Comparison of ENCODE assay signal across 11 mouse cellular contexts in genomic region chr19:38258651-38259065, GRCm38 (mm10). TPM values are rescaled to one million over a fixed set of nuclear protein-coding genes. Genes with fewer than 3 reads are reported as not detected.
A peak's percentile ranks its signal among the peaks of the same experiment; 100 is the strongest.
DNase-seq lines count a peak whose midpoint lies in the region; ATAC-seq and TF ChIP-seq lines count a peak whose summit lies in the region.
"Had no signal": no experiment of that assay in that cellular context is flagged by ENCODE, and none has a peak within 500 bp of the region (broad histone marks: within the 10 kb centered on the region; RNA-seq: fewer than 3 reads in every experiment).

No protein-coding gene starts in this region.

- no peak overlapping the region for H3K4me2 ChIP-seq in hindbrain, embryonic 15.5 days
- H3K4me2 ChIP-seq in hindbrain, embryonic 11.5 days (replicated peaks; ENCODE audit: low read depth, low read length), result no peak overlapping the region
- H3K4me2 ChIP-seq: midbrain, embryonic 12.5 days had no signal

- no peak for TF ChIP-seq CTCF in cerebellum, adult 2 months (IDR thresholded peaks at IDR 0.05; ENCODE audit: borderline replicate concordance, insufficient read depth, low read depth, low read length)

- no peaks in the 10 kb centered on the region for H3K27me3 ChIP-seq in hindbrain, embryonic 15.5 days
- H3K27me3 ChIP-seq in hindbrain, embryonic 11.5 days (ENCODE audit: control insufficient read depth, insufficient read depth, low read length), result no peaks in the 10 kb centered on the region
- no peaks in the 10 kb centered on the region for H3K27me3 ChIP-seq in cerebellum, adult 2 months (ENCODE audit: control insufficient read depth, insufficient read depth, low read length)

- intact Hi-C loops in left cerebral cortex, postnatal 36 days (cut with DNase I), result loop anchor here (5.0 kb wide), 1 partner anchor 94 kb away; no protein-coding TSS in a partner anchor

- DNase-seq in hindbrain, embryonic 11.5 days (ENCODE audit: low spot score), result no peak
- no peak for DNase-seq in ES-E14 (ENCODE audit: low read depth, low spot score)
- peak; percentile 70 to 72 for DNase-seq in cerebellum, adult 2 months
- DNase-seq in left cerebral cortex, postnatal 36 days (ENCODE audit: low spot score in 2 of 2), result peak; percentile 52 to 72
- no peak for DNase-seq in spleen, postnatal 10 days (ENCODE audit: low spot score in 2 of 2)
- DNase-seq in yolk sac, embryonic 10.5 days (ENCODE audit: low spot score), result no peak
- DNase-seq in spleen, adult 12 weeks (ENCODE audit: low spot score), result no peak
- DNase-seq: heart, postnatal 14 days had no signal

- in situ Hi-C loops in ES-E14 (cut with MboI; ENCODE audit: low sequenced_read_pairs in 2 of 2, unreplicated experiment in 2 of 2), result no loop called here

- peaks cover 12% of the 10 kb centered on the region for H3K4me1 ChIP-seq in hindbrain, embryonic 15.5 days (replicated peaks)
- H3K4me1 ChIP-seq in hindbrain, embryonic 11.5 days (replicated peaks; ENCODE audit: control insufficient read depth, insufficient read depth, low read length), result no peaks in the 10 kb centered on the region
- peaks cover 2 to 3% of the 10 kb centered on the region in 2 experiments; a peak in 1 of 4 replicates for H3K4me1 ChIP-seq in ES-E14 (ENCODE audit: control insufficient read depth in 2 of 2, insufficient read depth in 2 of 2, low read length in 2 of 2, poor library complexity in 1 of 2)
- H3K4me1 ChIP-seq in cerebellum, adult 2 months (ENCODE audit: control insufficient read depth, insufficient read depth, low read length), result peaks cover 10% of the 10 kb centered on the region; the same call in 1 of the 2 replicates

- TF ChIP-seq POLR2A in cerebellum, adult 2 months (IDR thresholded peaks at IDR 0.05; ENCODE audit: borderline replicate concordance, insufficient read depth, low read length), result peak; percentile 11; the same call in 1 of the 2 replicates

- no peak overlapping the region for H3K9ac ChIP-seq in hindbrain, embryonic 15.5 days
- H3K9ac ChIP-seq in hindbrain, embryonic 11.5 days (ENCODE audit: low read depth, low read length), result no peak overlapping the region
- no peak overlapping the region for H3K9ac ChIP-seq in ES-E14 (ENCODE audit: insufficient read depth, low read depth, low read length, poor library complexity, severe bottlenecking)
- H3K9ac ChIP-seq: midbrain, embryonic 12.5 days had no signal

- ATAC-seq in hindbrain, embryonic 15.5 days (ENCODE audit: low FRiP score, low read depth), result peak; percentile 66
- ATAC-seq in hindbrain, embryonic 11.5 days (ENCODE audit: low FRiP score), result no peak

- no peaks in the 10 kb centered on the region for H3K36me3 ChIP-seq in hindbrain, embryonic 15.5 days
- H3K36me3 ChIP-seq in hindbrain, embryonic 11.5 days (ENCODE audit: control insufficient read depth, insufficient read depth, low read length), result no peaks in the 10 kb centered on the region
- H3K36me3 ChIP-seq in ES-E14 (ENCODE audit: control insufficient read depth, insufficient read depth, low read length, poor library complexity, severe bottlenecking), result no peaks in the 10 kb centered on the region
- H3K36me3 ChIP-seq: G1E; midbrain, embryonic 12.5 days had no signal

- no peak overlapping the region for H3K4me3 ChIP-seq in hindbrain, embryonic 15.5 days
- H3K4me3 ChIP-seq in hindbrain, embryonic 11.5 days (ENCODE audit: low read depth, low read length), result no peak overlapping the region
- no peak overlapping the region for H3K4me3 ChIP-seq in ES-E14 (ENCODE audit: insufficient read depth in 1 of 2, low read depth in 1 of 2, low read length in 2 of 2, poor library complexity in 1 of 2, severe bottlenecking in 1 of 2)
- peak overlapping the region; percentile 54 for H3K4me3 ChIP-seq in cerebellum, adult 2 months (replicated peaks; ENCODE audit: insufficient read depth, low read depth, low read length)
- H3K4me3 ChIP-seq: midbrain, embryonic 12.5 days had no signal

- no peaks in the 10 kb centered on the region for H3K9me3 ChIP-seq in hindbrain, embryonic 15.5 days
- H3K9me3 ChIP-seq in hindbrain, embryonic 11.5 days (ENCODE audit: control insufficient read depth, low read length), result no peaks in the 10 kb centered on the region
- H3K9me3 ChIP-seq in ES-E14 (ENCODE audit: control insufficient read depth, insufficient read depth, low read depth, low read length), result no peaks in the 10 kb centered on the region
- H3K9me3 ChIP-seq: G1E; midbrain, embryonic 12.5 days had no signal

- whole genome bisulfite sequencing in hindbrain, embryonic 15.5 days, result 67% methylated on average over 3 of the region's 3 CpGs
- WGBS in hindbrain, embryonic 11.5 days, result 95% methylated on average over 3 of the region's 3 CpGs
- 32% methylated on average over 3 of the region's 3 CpGs for WGBS in cerebellum, adult 2 months

- no peak overlapping the region for H3K27ac ChIP-seq in hindbrain, embryonic 15.5 days (replicated peaks)
- H3K27ac ChIP-seq in hindbrain, embryonic 11.5 days (ENCODE audit: low read depth, low read length), result no peak overlapping the region
- H3K27ac ChIP-seq in ES-E14 (ENCODE audit: insufficient read depth, low read depth, low read length, poor library complexity, severe bottlenecking), result no peak overlapping the region
- H3K27ac ChIP-seq in cerebellum, adult 2 months (ENCODE audit: insufficient read depth, low read length), result peak overlapping the region; percentile 53; the same call in 1 of the 2 replicates
- H3K27ac ChIP-seq: midbrain, embryonic 12.5 days had no signal

TF ChIP-seq in ES-E14, 5 proteins besides CTCF, POLR2A, EP300 and RAD21:
- no peak for TF ChIP-seq ZNF384 (IDR thresholded peaks at IDR 0.05; ENCODE audit: low read depth, low read length)
- peak; percentile 91 for TF ChIP-seq HCFC1 (IDR thresholded peaks at IDR 0.05; ENCODE audit: borderline replicate concordance, insufficient read depth, low read length)

RNA-seq across cellular contexts. Expression of gene Lgi1, which starts 5.7 kb away (rescaled TPM):
- 18.8 and 19.5 TPM in 2 replicates for polyA plus RNA-seq in hindbrain, embryonic 15.5 days (2015; fragmentation: Nextera tagmentation; extraction: Ambion mirVana)
- polyA plus RNA-seq in hindbrain, embryonic 11.5 days (2014; fragmentation: Nextera tagmentation; extraction: Ambion mirVana), result 2.1 TPM in 2 replicates
- 0.18 and 0.53 TPM in 2 replicates for total RNA-seq in ES-E14 (2012; rRNA removed)
- 54.0 and 58.8 TPM in 2 replicates for polyA plus RNA-seq in cerebellum, adult 2 months (2012; rRNA removed)
- 100 to 1,000 TPM; 135 to 144 TPM for total RNA-seq in left cerebral cortex, postnatal 36 days (2021)
- polyA plus RNA-seq: G1E had no signal

RNA-seq across cellular contexts. Expression of gene Fra10ac1, which starts 34.7 kb away (rescaled TPM):
- 39.9 and 40.2 TPM in 2 replicates for polyA plus RNA-seq in hindbrain, embryonic 15.5 days (2015; fragmentation: Nextera tagmentation; extraction: Ambion mirVana)
- 47.2 and 54.0 TPM in 2 replicates for polyA plus RNA-seq in hindbrain, embryonic 11.5 days (2014; fragmentation: Nextera tagmentation; extraction: Ambion mirVana)
- 12.2 and 14.8 TPM in 2 replicates for total RNA-seq in ES-E14 (2012; rRNA removed)
- 28.3 and 28.9 TPM in 2 replicates for polyA plus RNA-seq in cerebellum, adult 2 months (2012; rRNA removed)
- 10 to 100 TPM; 12.6 to 16.0 TPM for total RNA-seq in left cerebral cortex, postnatal 36 days (2021)

Comparison
In these comparisons a context has a peak if more than half of its experiments do, and no peak if none do; other contexts are left out.
1. DNase-seq: peak in cerebellum, adult 2 months (2 of 2) and left cerebral cortex, postnatal 36 days (2 of 2); none in hindbrain, embryonic 11.5 days (single experiment), ES-E14 (single experiment), spleen, postnatal 10 days (0 of 2), yolk sac, embryonic 10.5 days (single experiment) and spleen, adult 12 weeks (single experiment).